8 mouse cellular contexts compared by ENCODE assay signal in the genomic region with DNA sequence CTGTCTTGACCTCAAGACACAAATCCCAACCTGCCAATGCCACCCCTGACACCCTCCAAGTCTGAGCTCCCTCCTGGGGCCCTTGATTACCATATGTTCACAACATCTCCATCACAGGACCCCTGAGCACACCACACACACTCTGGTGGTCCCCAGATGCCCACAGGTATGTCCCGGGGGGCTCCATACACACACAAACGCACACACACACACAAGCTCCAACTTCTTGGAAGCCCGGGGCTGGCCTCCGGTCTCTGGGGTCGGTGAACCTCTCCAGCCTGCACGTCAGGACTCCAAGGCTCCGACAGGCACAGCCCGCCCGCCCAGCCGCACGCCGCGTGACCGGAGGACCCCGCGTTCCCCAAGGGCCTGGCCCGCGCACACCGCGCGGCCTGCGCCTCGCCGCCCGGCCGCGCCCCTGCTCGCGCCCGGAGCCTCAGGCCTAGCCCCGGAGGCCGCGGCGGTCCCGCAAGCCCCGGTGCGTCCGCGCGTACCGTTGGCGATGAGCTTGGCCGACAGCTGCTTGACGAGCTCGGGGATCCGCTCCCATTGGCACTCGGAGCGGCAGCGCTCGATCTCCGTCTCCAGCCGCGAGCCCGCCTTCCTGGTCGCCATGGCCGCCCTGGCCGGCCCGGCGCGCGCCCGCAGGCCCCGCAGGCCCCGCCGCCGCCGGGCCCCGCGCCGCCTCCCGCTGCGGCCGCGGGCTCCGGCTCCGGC. TPM values are rescaled to one million over a fixed set of nuclear protein-coding genes. Genes with fewer than 3 reads are reported as not detected.
A peak's percentile ranks its signal among the peaks of the same experiment; 100 is the strongest.
DNase-seq lines count a peak whose midpoint lies in the region; ATAC-seq lines count a peak whose summit lies in the region.

No protein-coding gene starts in this region.

- intact Hi-C loops in left cerebral cortex, postnatal 36 days (cut with DNase I), result loop anchor here (5.0 kb wide), 1 partner anchor 333 kb away; no protein-coding TSS in a partner anchor

- peak overlapping the region; percentile 96 for H3K9ac ChIP-seq in hindbrain, embryonic 12.5 days

- no peaks in the 10 kb centered on the region for H3K36me3 ChIP-seq in hindbrain, embryonic 12.5 days

- no peaks in the 10 kb centered on the region for H3K9me3 ChIP-seq in hindbrain, embryonic 12.5 days (replicated peaks)

- peak overlapping the region; percentile 84 for H3K27ac ChIP-seq in hindbrain, embryonic 12.5 days

- peak; percentile 80 for ATAC-seq in hindbrain, embryonic 12.5 days (ENCODE audit: low FRiP score)
- 0 out of 2 replicates have a peak, but pooled peaks have one; percentile 12 for ATAC-seq in megakaryocyte-erythroid progenitor cell, adult 5-6 weeks (replicated peaks; ENCODE audit: low FRiP score, low TSS enrichment, poor library complexity, severe bottlenecking)
- ATAC-seq in erythroid progenitor cell, adult 5-6 weeks (replicated peaks; ENCODE audit: low FRiP score, poor library complexity, severe bottlenecking), result no peak

- WGBS in hindbrain, embryonic 12.5 days, result under 1% methylated on average over 76 of the region's 76 CpGs

- H3K4me3 ChIP-seq in hindbrain, embryonic 12.5 days, result peak overlapping the region; percentile 87

- no peaks in the 10 kb centered on the region for H3K27me3 ChIP-seq in hindbrain, embryonic 12.5 days

- DNase-seq in Muller cell, postnatal 12 days (ENCODE audit: inconsistent ontology term), result peak; percentile 55
- peak; percentile 68 for DNase-seq in cerebellum, adult 11-12 months
- peak; percentile 30 to 49 for DNase-seq in frontal cortex, postnatal 36 days (ENCODE audit: low spot score in 2 of 2)
- DNase-seq in left cerebral cortex, postnatal 36 days (ENCODE audit: low spot score in 2 of 2), result peak; percentile 64 to 66
- peak; percentile 53 for DNase-seq in right cerebral cortex, postnatal 25 days

- peaks cover 18% of the 10 kb centered on the region for H3K4me1 ChIP-seq in hindbrain, embryonic 12.5 days

- peak overlapping the region; percentile 86 for H3K4me2 ChIP-seq in hindbrain, embryonic 12.5 days (replicated peaks)

RNA-seq across cellular contexts. Expression of a gene that starts 0.4 kb away (rescaled TPM):
- 5.1 and 6.1 TPM in 2 replicates for polyA plus RNA-seq in hindbrain, embryonic 12.5 days (2016; fragmentation: Nextera tagmentation; extraction: Ambion mirVana)
- total RNA-seq in left cerebral cortex, postnatal 36 days (2021), result 100 to 1,000 TPM; 229 to 246 TPM
- total RNA-seq in megakaryocyte-erythroid progenitor cell, adult 5-6 weeks (2014; fragmentation: Nextera tagmentation), result 7.9 and 9.0 TPM in 2 replicates
- total RNA-seq in megakaryocyte-erythroid progenitor cell, adult 5-6 weeks (2017), result 6.3 and 10.1 TPM in 2 replicates
- 3.6 and 13.4 TPM in 2 replicates for total RNA-seq in erythroid progenitor cell, adult 5-6 weeks (2015; ENCODE audit: low replicate concordance)
- total RNA-seq in erythroid progenitor cell, adult 5-6 weeks (2017; ENCODE audit: low replicate concordance), result 3.0 and 6.2 TPM in 2 replicates

Comparison
In these comparisons a context has a peak if more than half of its experiments do, and no peak if none do; other contexts are left out.
1. RNA of a gene that starts 0.4 kb away (total RNA-seq): 229 to 246 TPM in left cerebral cortex, postnatal 36 days; 3.0 to 13.4 TPM in erythroid progenitor cell, adult 5-6 weeks and 6.3 to 10.1 TPM in megakaryocyte-erythroid progenitor cell, adult 5-6 weeks; every median in the first group is over 10 times any median in the second.
2. Peak in every context shown above with its lines, with median percentiles within 50 percentile points of each other: DNase-seq.